Mouse (Mus musculus) limb, embryonic 10.5 days (tissue): ENCODE results near the gene Adar. TPM values are rescaled to one million over a fixed set of nuclear protein-coding genes. Genes with fewer than 3 reads are reported as not detected.

ENCODE experiments used
- DNase-seq: peaks from one replicate; pipeline ENCODE4 v3.0.0-alpha.2; 2017; ENCODE audit warnings: low spot score
- H3K27ac ChIP-seq: fragments of 300-500 bp; sonication (generic); 2 replicates; pipeline ENCODE4 v1.5.1; 2016; ENCODE audit warnings: mild to moderate bottlenecking
- H3K27me3 ChIP-seq: fragments of 300-500 bp; sonication (generic); 2 replicates; pipeline ENCODE4 v1.6.1; 2016; ENCODE audit warnings: low read depth, mild to moderate bottlenecking; ENCODE audit not compliant: poor library complexity, severe bottlenecking
- H3K36me3 ChIP-seq: fragments of 300-500 bp; sonication (generic); 2 replicates; pipeline ENCODE4 v1.6.1; 2016; ENCODE audit warnings: mild to moderate bottlenecking, moderate library complexity
- H3K4me1 ChIP-seq: fragments of 300-500 bp; sonication (generic); 2 replicates; pipeline ENCODE4 v1.6.1; 2016
- H3K4me3 ChIP-seq: fragments of 300-500 bp; sonication (generic); 2 replicates; pipeline ENCODE4 v1.5.1; 2016; ENCODE audit warnings: mild to moderate bottlenecking, moderate library complexity
- H3K9me3 ChIP-seq: fragments of 300-500 bp; sonication (generic); replicated peaks from 2 replicates; pipeline ENCODE4 v1.6.1; 2016; ENCODE audit warnings: mild to moderate bottlenecking
- WGBS: fragments of 180-500 bp; shearing (Covaris S2); methylation state at CpG from one replicate; pipeline ENCODE4 v1.1.7; 2016; 5-methylcytosine and 5-hydroxymethylcytosine counted together
- polyA plus RNA-seq: library from polyadenylated mRNA; unstranded; fragments of >200 nt; fragmentation: Nextera tagmentation; extraction: Ambion mirVana; gene quantifications from 2 replicates; pipeline ENCODE4 v1.2.1, GENCODE M21; 2016

Gene Adar
- polyA plus RNA-seq = 15.4 and 17.5 TPM in 2 replicates

- Histone ChIP-seq H3K27ac (peak within 1 kb of the TSS; percentile 92), H3K27me3 (no peaks in the 10 kb centered on the region), H3K36me3 (no peaks in the 10 kb centered on the region), H3K9me3 (no peaks in the 10 kb centered on the region), H3K4me1 (peaks cover 19% of the 10 kb centered on the region), H3K4me3 (peak within 1 kb of the TSS; percentile 100)
- WGBS = 7% methylated on average over 27 of the region's 28 CpGs
- peak; percentile 88 for DNase-seq
Observed at GRCm38 (mm10) chr3:89714359-89715206, at the start of gene Adar. Adar (plus strand) TSS chr3:89715022.

GRCm38 (mm10) chr3:89667131-89667530 is 47.7 kb upstream of the Adar start:
- no peak for DNase-seq
- no peak overlapping the region for H3K27ac ChIP-seq
- no peaks in the 10 kb centered on the region for H3K36me3 ChIP-seq

GRCm38 (mm10) chr3:89671334-89671733 is 43.5 kb upstream of the Adar start:
- peaks cover 9% of the 10 kb centered on the region for H3K4me1 ChIP-seq
- H3K36me3 ChIP-seq = no peaks in the 10 kb centered on the region
- H3K4me3 ChIP-seq = no peak overlapping the region
- H3K9me3 ChIP-seq = no peaks in the 10 kb centered on the region
- WGBS = 76% methylated on average over 6 of the region's 6 CpGs
- no peak overlapping the region for H3K27ac ChIP-seq
- H3K27me3 ChIP-seq = no peaks in the 10 kb centered on the region
- DNase-seq = no peak

More at GRCm38 (mm10) chr3:89667131-89667530, 47.7 kb upstream of the Adar start:
- H3K4me3 ChIP-seq = no peak overlapping the region
- WGBS = 50% methylated on average over 11 of the region's 11 CpGs
- H3K4me1 ChIP-seq = peaks cover 31% of the 10 kb centered on the region
- H3K27me3 ChIP-seq = no peaks in the 10 kb centered on the region
- H3K9me3 ChIP-seq = no peaks in the 10 kb centered on the region

- H3K9me3 ChIP-seq = no peaks in the 10 kb centered on the region
- 90% methylated on average over 12 of the region's 12 CpGs for WGBS
Observed at GRCm38 (mm10) chr3:89672573-89673317, 42.1 kb upstream of the Adar start.

GRCm38 (mm10) chr3:89677617-89678016 is 37.2 kb upstream of the Adar start:
- no peaks in the 10 kb centered on the region for H3K36me3 ChIP-seq
- WGBS = 89% methylated on average over 5 of the region's 5 CpGs
- H3K27ac ChIP-seq = no peak overlapping the region
- peaks cover 19% of the 10 kb centered on the region; the same call in 1 of the 2 replicates for H3K27me3 ChIP-seq
- H3K9me3 ChIP-seq = no peaks in the 10 kb centered on the region
- no peak overlapping the region for H3K4me3 ChIP-seq
- no peak for DNase-seq
- H3K4me1 ChIP-seq = peaks cover 5% of the 10 kb centered on the region; the same call in 1 of the 2 replicates

More at GRCm38 (mm10) chr3:89672573-89673317, 42.1 kb upstream of the Adar start:
- Histone ChIP-seq H3K4me3 (no peak overlapping the region), H3K36me3 (no peaks in the 10 kb centered on the region), H3K4me1 (no peaks in the 10 kb centered on the region), H3K27me3 (no peaks in the 10 kb centered on the region), H3K27ac (no peak overlapping the region)
- no peak for DNase-seq

- no peak for DNase-seq
- Histone ChIP-seq H3K27ac (no peak overlapping the region), H3K27me3 (peaks cover 28% of the 10 kb centered on the region), H3K36me3 (no peaks in the 10 kb centered on the region), H3K4me3 (no peak overlapping the region), H3K4me1 (peaks cover 9% of the 10 kb centered on the region), H3K9me3 (no peaks in the 10 kb centered on the region)
- 49% methylated on average over 5 of the region's 5 CpGs for WGBS
Observed at GRCm38 (mm10) chr3:89686031-89686430, 28.8 kb upstream of the Adar start.

- Histone ChIP-seq H3K27ac (peak overlapping the region; percentile 72), H3K36me3 (no peaks in the 10 kb centered on the region), H3K27me3 (no peaks in the 10 kb centered on the region), H3K9me3 (0 out of 2 replicates have a peak, but pooled peaks cover 2% of the 10 kb centered on the region), H3K4me3 (peak overlapping the region; percentile 49), H3K4me1 (peaks cover 12% of the 10 kb centered on the region; the same call in 1 of the 2 replicates)
- DNase-seq = peak; percentile 89
- 7% methylated on average over 25 of the region's 25 CpGs for WGBS
Observed at GRCm38 (mm10) chr3:89688694-89689581, 25.9 kb upstream of the Adar start.

GRCm38 (mm10) chr3:89691776-89692175 is 23.0 kb upstream of the Adar start:
- no peak overlapping the region for H3K27ac ChIP-seq
- H3K4me1 ChIP-seq = peaks cover 12% of the 10 kb centered on the region; the same call in 1 of the 2 replicates
- H3K27me3 ChIP-seq = no peaks in the 10 kb centered on the region
- DNase-seq = no peak
- no peak overlapping the region for H3K4me3 ChIP-seq
- WGBS = 65% methylated on average over 9 of the region's 9 CpGs
- H3K9me3 ChIP-seq = 0 out of 2 replicates have a peak, but pooled peaks cover 2% of the 10 kb centered on the region
- H3K36me3 ChIP-seq = no peaks in the 10 kb centered on the region

- no peak overlapping the region for H3K4me3 ChIP-seq
- H3K36me3 ChIP-seq = no peaks in the 10 kb centered on the region
- 90% methylated on average over 12 of the region's 12 CpGs for WGBS
- H3K27me3 ChIP-seq = no peaks in the 10 kb centered on the region
- no peak for DNase-seq
- H3K9me3 ChIP-seq = 0 out of 2 replicates have a peak, but pooled peaks cover 2% of the 10 kb centered on the region
- peaks cover 22% of the 10 kb centered on the region for H3K4me1 ChIP-seq
- H3K27ac ChIP-seq = no peak overlapping the region
Observed at GRCm38 (mm10) chr3:89696152-89696821, 18.5 kb upstream of the Adar start.

GRCm38 (mm10) chr3:89698958-89699357 is 15.9 kb upstream of the Adar start:
- no peak for DNase-seq
- 0 out of 2 replicates have a peak, but pooled peaks cover 4% of the 10 kb centered on the region for H3K27me3 ChIP-seq
- H3K4me1 ChIP-seq = peaks cover 17% of the 10 kb centered on the region
- H3K9me3 ChIP-seq = no peaks in the 10 kb centered on the region
- H3K4me3 ChIP-seq = no peak overlapping the region
- 98% methylated on average over 1 of the region's 1 CpGs for WGBS
- H3K36me3 ChIP-seq = no peaks in the 10 kb centered on the region
- no peak overlapping the region for H3K27ac ChIP-seq

GRCm38 (mm10) chr3:89700461-89700860 is 14.4 kb upstream of the Adar start:
- Histone ChIP-seq H3K4me3 (no peak overlapping the region), H3K9me3 (no peaks in the 10 kb centered on the region), H3K27ac (no peak overlapping the region), H3K4me1 (peaks cover 17% of the 10 kb centered on the region), H3K36me3 (no peaks in the 10 kb centered on the region), H3K27me3 (0 out of 2 replicates have a peak, but pooled peaks cover 5% of the 10 kb centered on the region)
- 63% methylated on average over 11 of the region's 11 CpGs for WGBS
- DNase-seq = peak; percentile 33
